13 mouse cellular contexts compared by ENCODE assay signal in the genomic region with DNA sequence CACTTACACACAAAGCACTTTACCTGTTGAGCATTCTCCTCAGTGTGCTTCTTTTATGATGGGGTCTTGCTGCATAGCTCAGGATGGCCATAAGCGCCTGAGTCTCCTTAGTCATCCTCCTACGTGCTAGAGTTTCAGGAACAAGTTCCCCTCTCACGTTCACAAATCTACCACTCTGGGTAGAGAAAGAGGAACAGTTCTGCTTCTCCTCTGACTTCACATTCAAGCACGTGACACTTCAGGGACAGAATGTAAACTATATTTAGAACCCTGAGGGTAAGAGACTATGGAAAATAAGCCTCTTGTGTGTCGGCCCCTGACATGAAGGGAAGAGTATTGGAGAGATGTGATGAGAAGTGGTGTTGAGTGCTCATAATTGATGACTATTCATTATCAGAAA. TPM values are rescaled to one million over a fixed set of nuclear protein-coding genes. Genes with fewer than 3 reads are reported as not detected.
DNase-seq lines count a peak whose midpoint lies in the region; ATAC-seq and TF ChIP-seq lines count a peak whose summit lies in the region.
"Had no signal": no experiment of that assay in that cellular context is flagged by ENCODE, and none has a peak within 500 bp of the region (broad histone marks: within the 10 kb centered on the region; RNA-seq: fewer than 3 reads in every experiment).

No protein-coding gene starts in this region.

- no peak for TF ChIP-seq CTCF in CH12.LX (conservative IDR thresholded peaks at IDR 0.05 in 1 of 2, IDR thresholded peaks at IDR 0.05 in 1 of 2; ENCODE audit: low read depth in 2 of 2, low read length in 2 of 2)

- dilution Hi-C loops in CH12.LX (cut with MboI; ENCODE audit: extremely low pct_ligation_motif_present, extremely low pct_unique_long_range_greater_than_20kb, low sequenced_read_pairs): no loop called here

- DNase-seq in layer of hippocampus, adult 9-11 months: peak; percentile 25
- DNase-seq in layer of hippocampus, adult 18-20 months (ENCODE audit: low spot score in 2 of 2): no peak
- DNase-seq in A20 (ENCODE audit: low read depth, low spot score): peak; percentile 47
- DNase-seq in CH12.LX (ENCODE audit: extremely low read depth): peak; percentile 69
- DNase-seq in thymus, postnatal 14 days: no peak
- no peak for DNase-seq in thymus, postnatal 10 days (ENCODE audit: low spot score in 2 of 2)
- DNase-seq: kidney, postnatal 14 days; lung, postnatal 10 days had no signal

- TF ChIP-seq EP300 in CH12.LX (IDR thresholded peaks at IDR 0.05; ENCODE audit: low read length): no peak; the same call in 1 of the 2 replicates

- 0 out of 2 replicates have a peak overlapping the region, but pooled peaks have one; percentile 29 for H3K4me2 ChIP-seq in CH12.LX (ENCODE audit: insufficient read depth, low read depth, poor library complexity, severe bottlenecking)
- H3K4me2 ChIP-seq: embryonic facial prominence, embryonic 13.5 days; hindbrain, embryonic 12.5 days; neural tube, embryonic 12.5 days had no signal

- no peak for TF ChIP-seq POLR2A in CH12.LX (IDR thresholded peaks at IDR 0.05; ENCODE audit: low read depth, low read length)

- no peak overlapping the region for H3K9ac ChIP-seq in CH12.LX (ENCODE audit: insufficient read depth, low read depth)
- H3K9ac ChIP-seq: embryonic facial prominence, embryonic 13.5 days; hindbrain, embryonic 12.5 days; neural tube, embryonic 12.5 days had no signal

- H3K9me3 ChIP-seq in CH12.LX (replicated peaks; ENCODE audit: low read length): no peaks in the 10 kb centered on the region
- H3K9me3 ChIP-seq: embryonic facial prominence, embryonic 13.5 days; hindbrain, embryonic 12.5 days; neural tube, embryonic 12.5 days had no signal

- no peaks in the 10 kb centered on the region for H3K27me3 ChIP-seq in CH12.LX (replicated peaks)
- H3K27me3 ChIP-seq: embryonic facial prominence, embryonic 13.5 days; hindbrain, embryonic 12.5 days; neural tube, embryonic 12.5 days had no signal

- no peaks in the 10 kb centered on the region for H3K79me2 ChIP-seq in CH12.LX (replicated peaks; ENCODE audit: control insufficient read depth, extremely low read depth, insufficient read depth, poor library complexity, severe bottlenecking)

- H3K4me3 ChIP-seq in CH12.LX (replicated peaks in 1 of 3; ENCODE audit: low read depth in 2 of 3, low read length in 2 of 3, poor library complexity in 1 of 3): no peak overlapping the region
- H3K4me3 ChIP-seq: embryonic facial prominence, embryonic 13.5 days; hindbrain, embryonic 12.5 days; neural tube, embryonic 12.5 days had no signal

- H3K27ac ChIP-seq in CH12.LX (ENCODE audit: insufficient read depth, low read depth): no peak overlapping the region
- H3K27ac ChIP-seq: embryonic facial prominence, embryonic 13.5 days; hindbrain, embryonic 12.5 days; neural tube, embryonic 12.5 days had no signal

- ATAC-seq in hematopoietic stem cell, adult 5-6 weeks (replicated peaks in 1 of 2; ENCODE audit: insufficient read depth in 1 of 2, low FRiP score in 2 of 2, low TSS enrichment in 1 of 2, low read depth in 1 of 2, poor library complexity in 2 of 2, severe bottlenecking in 2 of 2): peak; percentile 95 to 97
- no peak for ATAC-seq in erythroid progenitor cell, adult 5-6 weeks (replicated peaks; ENCODE audit: low FRiP score, poor library complexity, severe bottlenecking)

- no peak for TF ChIP-seq RAD21 in CH12.LX (IDR thresholded peaks at IDR 0.05; ENCODE audit: low read depth, low read length)

- H3K4me1 ChIP-seq in CH12.LX (ENCODE audit: control insufficient read depth in 1 of 2, insufficient read depth in 2 of 2): peaks cover 4 to 18% of the 10 kb centered on the region in 2 experiments
- H3K4me1 ChIP-seq: hindbrain, embryonic 12.5 days; neural tube, embryonic 12.5 days had no signal

- H3K36me3 ChIP-seq in CH12.LX (replicated peaks in 1 of 2; ENCODE audit: control insufficient read depth in 1 of 2, insufficient read depth in 1 of 2, low read length in 1 of 2): no peaks in the 10 kb centered on the region
- H3K36me3 ChIP-seq: embryonic facial prominence, embryonic 13.5 days; hindbrain, embryonic 12.5 days; neural tube, embryonic 12.5 days had no signal

- in situ Hi-C loops in CH12.LX (cut with MboI; ENCODE audit: low pct_ligation_motif_present, low pct_unique_long_range_greater_than_20kb, low sequenced_read_pairs): no loop called here

TF ChIP-seq in CH12.LX, 34 proteins besides CTCF, POLR2A, EP300 and RAD21:
- TF ChIP-seq SMC3 (IDR thresholded peaks at IDR 0.05; ENCODE audit: low read depth, low read length) (no peak), ZNF384 (IDR thresholded peaks at IDR 0.05; ENCODE audit: low read depth, low read length) (no peak), MXI1 (IDR thresholded peaks at IDR 0.05; ENCODE audit: low read depth, low read length) (no peak), BHLHE40 (IDR thresholded peaks at IDR 0.05; ENCODE audit: low read depth, low read length) (peak; percentile 89), USF1 (IDR thresholded peaks at IDR 0.05; ENCODE audit: low read depth, low read length) (no peak; the same call in 1 of the 2 replicates), HCFC1 (IDR thresholded peaks at IDR 0.05; ENCODE audit: low read depth, low read length) (no peak), MEF2A (IDR thresholded peaks at IDR 0.05; ENCODE audit: borderline replicate concordance, low read depth, low read length) (peak; percentile 35; the same call in 1 of the 2 replicates), USF2 (conservative IDR thresholded peaks at IDR 0.05; ENCODE audit: low read depth, low read length) (peak; percentile 28; the same call in 1 of the 2 replicates), GABPA (IDR thresholded peaks at IDR 0.05; ENCODE audit: insufficient replicate concordance, low read depth, low read length) (no peak), POLR2AphosphoS2 (IDR thresholded peaks at IDR 0.05; ENCODE audit: low read depth, low read length) (no peak), JUND (conservative IDR thresholded peaks at IDR 0.05; ENCODE audit: low read depth, low read length) (no peak), RCOR1 (conservative IDR thresholded peaks at IDR 0.05; ENCODE audit: low read depth, low read length) (no peak), ETS1 (conservative IDR thresholded peaks at IDR 0.05; ENCODE audit: low read depth, low read length) (no peak; the same call in 1 of the 2 replicates), UBTF (IDR thresholded peaks at IDR 0.05; ENCODE audit: low read depth, low read length) (no peak), MAX (IDR thresholded peaks at IDR 0.05; ENCODE audit: low read length) (no peak)

RNA-seq across cellular contexts. Expression of a gene that starts 10.7 kb away (rescaled TPM):
- 10 to 100 TPM; 51.0 to 53.3 TPM for total RNA-seq in layer of hippocampus, adult 18-20 months (2021)
- total RNA-seq in CH12.LX (2012; rRNA removed) (3.1 and 6.2 TPM in 2 replicates), CH12.LX (2014; rRNA removed) (11.1 and 12.1 TPM in 2 replicates)
- polyA plus RNA-seq in CH12.LX (2012; ENCODE audit: insufficient read length, low read depth): 6.7 and 7.1 TPM in 2 replicates
- total RNA-seq in hematopoietic stem cell, adult 5-6 weeks (2017): 64.8 and 86.1 TPM in 2 replicates
- 77.8 and 87.2 TPM in 2 replicates for total RNA-seq in erythroid progenitor cell, adult 5-6 weeks (2015; ENCODE audit: low replicate concordance)
- 80.0 and 82.3 TPM in 2 replicates for total RNA-seq in erythroid progenitor cell, adult 5-6 weeks (2017; ENCODE audit: low replicate concordance)

RNA-seq across cellular contexts. Expression of a gene that starts 41.2 kb away (rescaled TPM):
- 10 to 100 TPM; 69.9 to 72.5 TPM for total RNA-seq in layer of hippocampus, adult 18-20 months (2021)
- total RNA-seq in CH12.LX (2012; rRNA removed) (20.6 and 24.3 TPM in 2 replicates), CH12.LX (2014; rRNA removed) (25.9 and 28.4 TPM in 2 replicates)
- 65.0 and 71.2 TPM in 2 replicates for polyA plus RNA-seq in CH12.LX (2012; ENCODE audit: insufficient read length, low read depth)
- total RNA-seq in hematopoietic stem cell, adult 5-6 weeks (2017): 52.8 and 58.3 TPM in 2 replicates
- 9.6 and 17.7 TPM in 2 replicates for total RNA-seq in erythroid progenitor cell, adult 5-6 weeks (2015; ENCODE audit: low replicate concordance)
- 7.4 and 13.5 TPM in 2 replicates for total RNA-seq in erythroid progenitor cell, adult 5-6 weeks (2017; ENCODE audit: low replicate concordance)

Comparison
In these comparisons a context has a peak if more than half of its experiments do, and no peak if none do; other contexts are left out.
1. DNase-seq: peak in layer of hippocampus, adult 9-11 months (single experiment), A20 (single experiment) and CH12.LX (single experiment); none in layer of hippocampus, adult 18-20 months (0 of 2), thymus, postnatal 14 days (single experiment) and thymus, postnatal 10 days (0 of 2).